Mouse (Mus musculus) kidney, postnatal 25 days (tissue): ENCODE data around the gene Ddx25.

Experiments used
- DNase-seq, 2 experiments: peaks; one replicate each; pipeline ENCODE4 v3.0.0; 2021; ENCODE audit warnings: mixed read lengths in 2 of 2

Gene Ddx25

GRCm38 (mm10) chr9:35491109-35491866 is 67.0 kb downstream of the Ddx25 start:
- DNase-seq, result no peak

- no peak for DNase-seq
Observed at GRCm38 (mm10) chr9:35488496-35488895, 69.8 kb downstream of the Ddx25 start.
